ENCODE assay signal across 8 mouse cellular contexts in the genomic region with DNA sequence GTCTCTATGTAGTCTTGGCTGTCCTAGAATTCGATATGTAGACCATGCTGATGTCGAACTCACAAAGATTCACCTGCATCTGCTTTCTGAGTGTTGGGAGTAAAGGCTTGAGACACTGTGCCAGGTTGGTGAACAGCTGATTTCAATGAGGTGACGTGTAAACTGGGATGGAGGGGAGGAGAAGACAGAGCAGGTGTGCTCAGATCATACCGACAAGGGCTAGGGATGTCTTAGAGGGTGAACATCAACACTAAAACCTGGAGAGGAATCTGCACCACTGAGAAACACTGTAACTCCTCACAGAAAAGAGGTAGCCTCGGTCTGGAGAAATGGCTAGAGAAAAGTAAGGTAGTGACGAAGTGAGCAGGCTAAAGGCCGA. TPM values are rescaled to one million over a fixed set of nuclear protein-coding genes. Genes with fewer than 3 reads are reported as not detected.
DNase-seq lines count a peak whose midpoint lies in the region; ATAC-seq and TF ChIP-seq lines count a peak whose summit lies in the region.

No protein-coding gene starts in this region.

- H3K4me1 ChIP-seq in lung, embryonic 16.5 days (replicated peaks; ENCODE audit: control insufficient read depth, insufficient read depth, low read length) = peaks cover 10% of the 10 kb centered on the region
- H3K4me1 ChIP-seq in erythroblast, embryonic 14.5 days (ENCODE audit: control insufficient read depth) = peaks cover 63% of the 10 kb centered on the region
- H3K4me1 ChIP-seq in limb, embryonic 11.5 days (ENCODE audit: control insufficient read depth, insufficient read depth, low read length) = peaks cover 4% of the 10 kb centered on the region
- peaks cover 5% of the 10 kb centered on the region for H3K4me1 ChIP-seq in small intestine, adult 2 months (ENCODE audit: control insufficient read depth, insufficient read depth, insufficient read length, low read length)

- H3K4me2 ChIP-seq in lung, embryonic 16.5 days (ENCODE audit: low read depth, low read length) = peak overlapping the region; percentile 71
- H3K4me2 ChIP-seq in limb, embryonic 11.5 days (ENCODE audit: low read depth, severe bottlenecking) = peak overlapping the region; percentile 58

- H3K27ac ChIP-seq in lung, embryonic 16.5 days (ENCODE audit: low read length) = peak overlapping the region; percentile 75
- H3K27ac ChIP-seq in limb, embryonic 11.5 days (replicated peaks; ENCODE audit: low read depth, low read length) = peak overlapping the region; percentile 40; the same call in 1 of the 2 replicates
- H3K27ac ChIP-seq in small intestine, adult 2 months (ENCODE audit: insufficient read depth, low read depth, low read length) = peak overlapping the region; percentile 47

- no peaks in the 10 kb centered on the region for H3K27me3 ChIP-seq in lung, embryonic 16.5 days (ENCODE audit: control insufficient read depth, insufficient read depth, low read depth, low read length)
- H3K27me3 ChIP-seq in erythroblast, embryonic 14.5 days (ENCODE audit: control insufficient read depth) = no peaks in the 10 kb centered on the region
- H3K27me3 ChIP-seq in limb, embryonic 11.5 days (ENCODE audit: control insufficient read depth, insufficient read depth, low read length) = no peaks in the 10 kb centered on the region
- H3K27me3 ChIP-seq in small intestine, adult 2 months (ENCODE audit: control insufficient read depth, insufficient read depth, low read length) = no peaks in the 10 kb centered on the region

- H3K9me3 ChIP-seq in lung, embryonic 16.5 days (ENCODE audit: control insufficient read depth, low read length) = no peaks in the 10 kb centered on the region
- peaks cover 5% of the 10 kb centered on the region; the same call in 1 of the 2 replicates for H3K9me3 ChIP-seq in erythroblast, embryonic 14.5 days (ENCODE audit: control insufficient read depth, low read length)
- H3K9me3 ChIP-seq in limb, embryonic 11.5 days (ENCODE audit: control insufficient read depth, low read length) = no peaks in the 10 kb centered on the region

- peak; percentile 18 for ATAC-seq in lung, embryonic 16.5 days (ENCODE audit: low read depth)
- peak; percentile 16; the same call in 1 of the 2 replicates for ATAC-seq in limb, embryonic 11.5 days (ENCODE audit: insufficient number of reproducible peaks, low FRiP score, low TSS enrichment, low read depth)

- no peak for TF ChIP-seq POLR2A in small intestine, adult 2 months (IDR thresholded peaks at IDR 0.05; ENCODE audit: low read depth, low read length)

- H3K36me3 ChIP-seq in lung, embryonic 16.5 days (ENCODE audit: control insufficient read depth, insufficient read depth, low read length) = peaks cover 22% of the 10 kb centered on the region
- H3K36me3 ChIP-seq in erythroblast, embryonic 14.5 days (ENCODE audit: control insufficient read depth) = peaks cover 42% of the 10 kb centered on the region
- peaks cover 9% of the 10 kb centered on the region for H3K36me3 ChIP-seq in limb, embryonic 11.5 days (ENCODE audit: control insufficient read depth, insufficient read depth, low read length)
- H3K36me3 ChIP-seq in small intestine, adult 2 months (ENCODE audit: control insufficient read depth, insufficient read depth, low read length) = peaks cover 27% of the 10 kb centered on the region

- DNase-seq in lung, postnatal 36 days = no peak
- no peak for DNase-seq in limb, embryonic 11.5 days (ENCODE audit: low spot score)
- no peak for DNase-seq in thymus, adult 18-20 months
- DNase-seq in thymus, postnatal 25 days = no peak
- DNase-seq in adrenal gland, adult (ENCODE audit: inconsistent age in 2 of 2, low spot score in 1 of 2) = no peak

- H3K9ac ChIP-seq in lung, embryonic 16.5 days (ENCODE audit: low read length) = peak overlapping the region; percentile 73
- peak overlapping the region; percentile 45; the same call in 1 of the 2 replicates for H3K9ac ChIP-seq in limb, embryonic 11.5 days (ENCODE audit: low read length)

- TF ChIP-seq CTCF in small intestine, adult 2 months (IDR thresholded peaks at IDR 0.05; ENCODE audit: extremely low read depth, insufficient read length, insufficient replicate concordance, low read depth, low read length) = no peak

- peak overlapping the region; percentile 62 for H3K4me3 ChIP-seq in lung, embryonic 16.5 days (ENCODE audit: low read length)
- H3K4me3 ChIP-seq in erythroblast, embryonic 14.5 days (replicated peaks) = peak overlapping the region; percentile 86
- H3K4me3 ChIP-seq in limb, embryonic 11.5 days (ENCODE audit: low read depth, low read length) = peak overlapping the region; percentile 74
- H3K4me3 ChIP-seq in small intestine, adult 2 months (ENCODE audit: low read depth, low read length) = peak overlapping the region; percentile 75

- WGBS in lung, embryonic 16.5 days = 5% methylated on average over 7 of the region's 7 CpGs
- 7% methylated on average over 7 of the region's 7 CpGs for WGBS in limb, embryonic 11.5 days
- 3% methylated on average over 7 of the region's 7 CpGs for WGBS in small intestine, adult 2 months

RNA-seq across cellular contexts. Expression of a gene that starts 0.4 kb away (rescaled TPM):
- polyA plus RNA-seq in lung, embryonic 16.5 days (2015; fragmentation: Nextera tagmentation; extraction: Ambion mirVana) = 42.9 and 46.1 TPM in 2 replicates
- polyA plus RNA-seq in erythroblast, embryonic 14.5 days (2012) = 6.7 and 7.3 TPM in 2 replicates
- 30.2 and 31.3 TPM in 2 replicates for polyA plus RNA-seq in limb, embryonic 11.5 days (2014; fragmentation: Nextera tagmentation; extraction: Ambion mirVana)
- 45.0 and 106 TPM in 2 replicates for polyA plus RNA-seq in small intestine, adult 2 months (2012; rRNA removed)

RNA-seq across cellular contexts. Expression of a gene that starts 12.1 kb away (rescaled TPM):
- 16.3 and 18.8 TPM in 2 replicates for polyA plus RNA-seq in lung, embryonic 16.5 days (2015; fragmentation: Nextera tagmentation; extraction: Ambion mirVana)
- polyA plus RNA-seq in erythroblast, embryonic 14.5 days (2012) = 10.0 and 12.6 TPM in 2 replicates
- 24.8 and 28.1 TPM in 2 replicates for polyA plus RNA-seq in limb, embryonic 11.5 days (2014; fragmentation: Nextera tagmentation; extraction: Ambion mirVana)
- polyA plus RNA-seq in small intestine, adult 2 months (2012; rRNA removed) = 15.0 and 22.1 TPM in 2 replicates

RNA-seq across cellular contexts. Expression of a gene that starts 23.9 kb away (rescaled TPM):
- polyA plus RNA-seq in lung, embryonic 16.5 days (2015; fragmentation: Nextera tagmentation; extraction: Ambion mirVana) = 23.4 and 24.6 TPM in 2 replicates
- polyA plus RNA-seq in erythroblast, embryonic 14.5 days (2012) = 0.98 and 1.2 TPM in 2 replicates
- 17.5 and 19.7 TPM in 2 replicates for polyA plus RNA-seq in limb, embryonic 11.5 days (2014; fragmentation: Nextera tagmentation; extraction: Ambion mirVana)
- 5.5 and 16.2 TPM in 2 replicates for polyA plus RNA-seq in small intestine, adult 2 months (2012; rRNA removed)

RNA-seq across cellular contexts. Expression of a gene that starts 23.9 kb away (rescaled TPM):
- 26.4 and 29.1 TPM in 2 replicates for polyA plus RNA-seq in lung, embryonic 16.5 days (2015; fragmentation: Nextera tagmentation; extraction: Ambion mirVana)
- 25.7 and 26.4 TPM in 2 replicates for polyA plus RNA-seq in erythroblast, embryonic 14.5 days (2012)
- 15.1 and 18.0 TPM in 2 replicates for polyA plus RNA-seq in limb, embryonic 11.5 days (2014; fragmentation: Nextera tagmentation; extraction: Ambion mirVana)
- polyA plus RNA-seq in small intestine, adult 2 months (2012; rRNA removed) = 48.3 and 148 TPM in 2 replicates

RNA-seq across cellular contexts. Expression of a gene that starts 25.5 kb away (rescaled TPM):
- 44.5 and 46.9 TPM in 2 replicates for polyA plus RNA-seq in lung, embryonic 16.5 days (2015; fragmentation: Nextera tagmentation; extraction: Ambion mirVana)
- 10.9 and 14.3 TPM in 2 replicates for polyA plus RNA-seq in erythroblast, embryonic 14.5 days (2012)
- polyA plus RNA-seq in limb, embryonic 11.5 days (2014; fragmentation: Nextera tagmentation; extraction: Ambion mirVana) = 30.4 and 32.6 TPM in 2 replicates
- polyA plus RNA-seq in small intestine, adult 2 months (2012; rRNA removed) = 47.4 and 113 TPM in 2 replicates
